Mouse (Mus musculus): ENCODE data around the gene Parp8. TPM values are rescaled to one million over a fixed set of nuclear protein-coding genes. Genes with fewer than 3 reads are reported as not detected.

The Parp8 gene
- polyA plus RNA-seq, 1 experiment from 2014 or later: 3.9 TPM

DNA sequence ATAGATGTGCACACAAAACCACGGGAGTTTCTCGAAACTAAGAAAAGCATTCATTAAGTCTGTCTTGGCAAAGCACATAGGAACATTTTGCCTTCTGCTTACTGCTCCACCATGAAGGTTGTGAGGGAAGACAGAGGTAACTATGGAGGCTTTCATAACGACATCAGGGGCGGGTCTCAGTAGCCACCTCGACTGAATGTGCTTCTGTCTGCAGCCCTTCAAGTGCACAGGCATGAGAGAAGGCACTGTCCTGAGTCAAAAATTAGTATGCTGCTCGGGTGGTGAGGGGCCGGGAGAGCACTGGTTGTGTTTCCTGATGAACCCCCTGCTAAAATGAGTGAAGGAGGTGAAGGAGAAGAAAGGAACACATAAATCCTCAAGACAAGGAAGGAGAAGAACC is 51.8 kb downstream of the Parp8 start:
- 57% methylated on average over 7 of the region's 7 CpGs for WGBS (ENCODE audit: insufficient replicate concordance)
- no peaks in the 10 kb centered on the region for H3K4me1 ChIP-seq

DNA sequence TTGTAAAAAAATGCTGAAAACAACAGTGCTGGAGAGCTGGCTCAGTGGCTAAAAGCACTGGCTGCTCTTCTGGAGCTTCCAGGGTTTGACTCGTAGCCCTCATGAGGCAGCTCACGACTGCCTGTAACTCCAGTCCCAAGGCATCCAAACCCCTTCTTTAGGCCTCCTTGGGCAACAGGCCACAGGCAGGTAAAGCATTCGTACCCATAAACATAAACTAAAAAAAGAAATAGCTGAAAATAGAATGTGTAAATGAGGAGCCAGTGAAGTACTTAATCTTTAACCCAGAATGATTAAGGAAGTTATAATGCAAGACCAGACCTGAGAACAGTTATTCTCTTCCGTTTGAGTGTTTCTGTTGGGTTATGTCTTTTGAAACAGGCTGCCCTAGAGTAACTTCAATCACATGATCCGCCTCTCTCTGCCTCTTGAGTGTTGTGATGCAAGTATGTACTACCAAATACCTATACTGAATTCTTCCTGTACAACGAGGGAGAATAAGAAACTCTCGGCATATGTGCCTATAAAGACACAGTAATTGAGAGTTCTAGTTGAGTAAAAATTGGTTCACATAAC is 53.2 kb downstream of the Parp8 start:
- Histone ChIP-seq H3K9me3 (replicated peaks) (no peaks in the 10 kb centered on the region), H3K36me3 (no peaks in the 10 kb centered on the region), H3K4me1 (no peaks in the 10 kb centered on the region), H3K9ac (no peak overlapping the region), H3K27ac (no peak overlapping the region), H3K4me3 (no peak overlapping the region), H3K27me3 (replicated peaks) (no peaks in the 10 kb centered on the region), H3K4me2 (no peak overlapping the region)
- no peak for ATAC-seq
- 62% methylated on average over 7 of the region's 7 CpGs for WGBS (ENCODE audit: insufficient replicate concordance)

More for the DNA sequence above, 51.8 kb downstream of the Parp8 start:
- no peaks in the 10 kb centered on the region for H3K36me3 ChIP-seq
- H3K4me3 ChIP-seq: no peak overlapping the region
- H3K9ac ChIP-seq: no peak overlapping the region
- H3K4me2 ChIP-seq: no peak overlapping the region
- no peaks in the 10 kb centered on the region for H3K9me3 ChIP-seq (replicated peaks)
- H3K27me3 ChIP-seq (replicated peaks): no peaks in the 10 kb centered on the region
- ATAC-seq: no peak
- no peak overlapping the region for H3K27ac ChIP-seq

GRCm38 (mm10) chr13:116970706-116971428 is 54.5 kb downstream of the Parp8 start:
- 82% methylated on average over 11 of the region's 11 CpGs for WGBS (ENCODE audit: insufficient replicate concordance)
- no peak for ATAC-seq
- Histone ChIP-seq H3K36me3 (no peaks in the 10 kb centered on the region), H3K27me3 (replicated peaks) (no peaks in the 10 kb centered on the region), H3K4me2 (no peak overlapping the region), H3K4me3 (no peak overlapping the region), H3K9ac (no peak overlapping the region), H3K9me3 (replicated peaks) (no peaks in the 10 kb centered on the region), H3K27ac (no peak overlapping the region), H3K4me1 (no peaks in the 10 kb centered on the region)

DNA sequence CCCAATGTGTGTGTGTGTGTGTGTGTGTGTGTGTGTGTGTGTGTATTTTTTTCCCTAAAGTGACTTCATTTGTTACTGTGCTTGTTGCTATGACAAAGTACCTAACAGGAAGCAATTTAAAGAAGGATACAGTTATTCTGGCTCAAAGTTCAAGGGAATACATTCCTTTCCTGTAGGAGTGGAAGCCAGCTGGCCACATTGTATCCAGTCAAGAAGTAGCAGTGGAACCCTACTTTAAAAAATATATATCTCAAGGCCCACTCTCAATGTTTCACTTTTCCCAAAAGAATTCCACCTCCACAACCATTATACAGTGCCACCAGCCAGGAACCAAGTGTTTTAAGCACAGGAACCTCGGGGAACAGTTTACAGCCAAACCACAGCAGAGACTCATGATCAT is 55.7 kb downstream of the Parp8 start:
- Histone ChIP-seq H3K9ac (no peak overlapping the region), H3K4me3 (no peak overlapping the region), H3K4me2 (no peak overlapping the region), H3K9me3 (replicated peaks) (no peaks in the 10 kb centered on the region), H3K4me1 (no peaks in the 10 kb centered on the region), H3K27ac (no peak overlapping the region), H3K36me3 (no peaks in the 10 kb centered on the region), H3K27me3 (replicated peaks) (no peaks in the 10 kb centered on the region)
- ATAC-seq: no peak
- 54% methylated on average over 1 of the region's 1 CpGs for WGBS (ENCODE audit: insufficient replicate concordance)

- ATAC-seq: no peak
- Histone ChIP-seq H3K9me3 (replicated peaks) (no peaks in the 10 kb centered on the region), H3K36me3 (no peaks in the 10 kb centered on the region), H3K27ac (no peak overlapping the region), H3K9ac (no peak overlapping the region), H3K4me2 (no peak overlapping the region), H3K4me3 (no peak overlapping the region), H3K4me1 (no peaks in the 10 kb centered on the region), H3K27me3 (replicated peaks) (no peaks in the 10 kb centered on the region)
- 72% methylated on average over 4 of the region's 4 CpGs for WGBS (ENCODE audit: insufficient replicate concordance)
Observed at GRCm38 (mm10) chr13:116968906-116969305, 56.4 kb downstream of the Parp8 start.

DNA sequence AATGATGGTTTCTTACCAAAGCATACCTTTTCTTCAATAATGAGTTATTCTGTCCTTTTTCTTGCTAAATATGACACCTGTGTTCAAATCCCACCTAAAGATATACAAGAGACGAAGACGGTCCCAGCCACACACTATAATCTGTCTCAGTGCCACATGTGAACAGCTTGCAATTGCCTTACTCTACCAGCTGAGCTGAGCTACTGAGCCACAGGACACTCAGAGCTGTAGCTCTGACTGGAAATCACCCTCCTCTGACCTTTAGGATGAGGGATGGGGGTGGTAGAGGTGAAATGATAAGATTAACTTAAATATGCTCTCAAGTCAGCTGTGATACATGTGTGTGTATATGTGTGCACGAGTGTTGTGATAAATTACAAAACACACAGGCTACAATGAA is 57.9 kb downstream of the Parp8 start:
- no peak overlapping the region for H3K9ac ChIP-seq
- no peaks in the 10 kb centered on the region for H3K4me1 ChIP-seq
- no peak overlapping the region for H3K27ac ChIP-seq
- WGBS (ENCODE audit: insufficient replicate concordance): 74% methylated on average over 3 of the region's 3 CpGs
- no peak overlapping the region for H3K4me2 ChIP-seq
- no peaks in the 10 kb centered on the region for H3K27me3 ChIP-seq (replicated peaks)
- no peaks in the 10 kb centered on the region for H3K36me3 ChIP-seq
- no peak overlapping the region for H3K4me3 ChIP-seq
- H3K9me3 ChIP-seq (replicated peaks): no peaks in the 10 kb centered on the region
- ATAC-seq: no peak

DNA sequence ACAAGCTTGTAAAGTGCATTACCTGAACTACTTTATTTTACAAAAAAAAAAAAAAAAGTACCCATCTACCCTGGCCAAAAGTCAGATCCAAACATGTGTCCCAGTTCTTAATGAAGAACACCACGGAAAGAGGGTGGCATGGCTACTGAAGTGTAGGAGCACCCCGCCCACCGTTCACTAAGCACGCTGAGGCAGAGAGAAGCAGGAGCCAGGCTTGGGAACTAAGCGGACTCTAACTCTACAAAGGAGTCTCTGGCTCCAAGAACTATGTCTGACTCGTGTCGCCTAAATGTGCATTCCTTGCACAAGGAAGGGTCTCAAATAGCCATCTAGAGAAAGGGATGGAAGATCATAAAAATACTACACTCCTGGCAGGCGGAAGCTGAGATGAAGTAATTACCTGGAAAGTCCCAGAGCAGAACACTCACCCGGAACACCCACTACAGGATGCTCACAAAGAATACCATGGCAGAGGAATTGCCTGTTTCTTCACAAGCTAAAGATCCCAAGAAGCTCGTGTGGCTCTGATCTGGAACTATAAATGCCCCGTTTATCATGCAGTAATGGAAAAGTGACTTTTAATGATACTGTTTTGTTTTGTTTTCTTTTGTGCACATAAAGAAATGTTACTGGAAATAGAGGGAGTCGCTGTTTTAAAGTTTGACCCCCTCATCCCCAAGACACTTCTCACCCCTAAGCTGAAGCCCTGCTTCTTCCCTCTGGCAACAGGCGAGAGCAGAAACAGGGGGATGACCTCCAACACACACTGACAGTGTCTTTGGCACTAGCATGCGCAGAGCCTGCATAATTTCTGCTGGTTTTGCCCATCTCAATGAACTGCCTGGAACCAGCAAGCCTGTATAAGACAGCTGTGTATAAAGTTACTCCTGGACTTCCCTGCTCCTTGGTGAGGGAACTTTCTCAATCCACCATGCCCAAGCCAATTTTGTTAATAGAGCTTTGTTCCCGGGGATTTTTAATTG is 62.6 kb downstream of the Parp8 start:
- no peak overlapping the region for H3K4me3 ChIP-seq
- H3K4me1 ChIP-seq: no peaks in the 10 kb centered on the region
- no peak overlapping the region for H3K27ac ChIP-seq
- no peak for ATAC-seq
- H3K9me3 ChIP-seq (replicated peaks): no peaks in the 10 kb centered on the region
- H3K36me3 ChIP-seq: no peaks in the 10 kb centered on the region
- no peaks in the 10 kb centered on the region for H3K27me3 ChIP-seq (replicated peaks)
- H3K9ac ChIP-seq: no peak overlapping the region
- 76% methylated on average over 15 of the region's 15 CpGs for WGBS (ENCODE audit: insufficient replicate concordance)
- H3K4me2 ChIP-seq: no peak overlapping the region

- H3K27me3 ChIP-seq (replicated peaks): no peaks in the 10 kb centered on the region
- H3K27ac ChIP-seq: no peak overlapping the region
- no peaks in the 10 kb centered on the region for H3K36me3 ChIP-seq
- no peak overlapping the region for H3K4me2 ChIP-seq
- no peak for ATAC-seq
- no peaks in the 10 kb centered on the region for H3K9me3 ChIP-seq (replicated peaks)
- no peaks in the 10 kb centered on the region for H3K4me1 ChIP-seq
- H3K4me3 ChIP-seq: no peak overlapping the region
- 64% methylated on average over 7 of the region's 7 CpGs for WGBS (ENCODE audit: insufficient replicate concordance)
- no peak overlapping the region for H3K9ac ChIP-seq
Observed at GRCm38 (mm10) chr13:116958776-116959589, 66.4 kb downstream of the Parp8 start.

GRCm38 (mm10) chr13:116957577-116957976 is 67.8 kb downstream of the Parp8 start:
- 58% methylated on average over 3 of the region's 3 CpGs for WGBS (ENCODE audit: insufficient replicate concordance)
- Histone ChIP-seq H3K4me1 (no peaks in the 10 kb centered on the region), H3K9ac (no peak overlapping the region), H3K27ac (no peak overlapping the region), H3K9me3 (replicated peaks) (no peaks in the 10 kb centered on the region), H3K36me3 (no peaks in the 10 kb centered on the region), H3K4me2 (no peak overlapping the region), H3K4me3 (no peak overlapping the region), H3K27me3 (replicated peaks) (no peaks in the 10 kb centered on the region)
- ATAC-seq: no peak

GRCm38 (mm10) chr13:116951336-116951735 is 74.0 kb downstream of the Parp8 start:
- Histone ChIP-seq H3K27ac (no peak overlapping the region), H3K4me3 (no peak overlapping the region), H3K9ac (no peak overlapping the region), H3K4me1 (no peaks in the 10 kb centered on the region), H3K27me3 (replicated peaks) (no peaks in the 10 kb centered on the region), H3K9me3 (replicated peaks) (no peaks in the 10 kb centered on the region), H3K4me2 (no peak overlapping the region), H3K36me3 (no peaks in the 10 kb centered on the region)
- no peak for ATAC-seq
- 66% methylated on average over 3 of the region's 3 CpGs for WGBS (ENCODE audit: insufficient replicate concordance)

DNA sequence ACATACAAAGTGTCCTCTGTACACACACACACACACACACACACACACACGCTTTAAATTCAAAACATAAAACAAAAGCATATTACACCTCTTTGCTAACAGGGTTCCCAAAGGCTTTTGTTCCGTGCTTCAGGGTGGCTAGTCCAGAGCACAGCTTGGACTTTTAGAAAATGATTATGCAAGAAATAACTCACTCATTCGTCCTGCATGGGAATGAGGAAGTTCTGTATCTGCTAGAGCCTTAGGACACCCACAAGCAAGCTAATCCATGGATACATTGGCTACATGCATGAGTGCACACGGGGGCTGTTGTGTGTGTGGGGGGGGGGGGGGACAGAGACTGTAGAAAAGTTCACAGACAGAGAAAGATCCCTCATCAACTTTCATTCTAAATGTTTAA is 75.8 kb downstream of the Parp8 start:
- WGBS (ENCODE audit: insufficient replicate concordance): 42% methylated on average over 4 of the region's 4 CpGs
- Histone ChIP-seq H3K27ac (no peak overlapping the region), H3K9me3 (replicated peaks) (no peaks in the 10 kb centered on the region), H3K4me2 (no peak overlapping the region), H3K27me3 (replicated peaks) (no peaks in the 10 kb centered on the region), H3K4me3 (no peak overlapping the region), H3K36me3 (no peaks in the 10 kb centered on the region), H3K4me1 (no peaks in the 10 kb centered on the region), H3K9ac (no peak overlapping the region)
- ATAC-seq: no peak

Data from liver, embryonic 12.5 days (tissue).